Mouse (Mus musculus) frontal cortex, postnatal 25 days (tissue): Measurements from ENCODE around the gene 1700025G04Rik.

Experiments
- DNase-seq, 2 experiments: peaks; one replicate each; pipeline ENCODE4 v3.0.0; 2022; ENCODE audit warnings: low spot score in 2 of 2

1700025G04Rik gene

DNA sequence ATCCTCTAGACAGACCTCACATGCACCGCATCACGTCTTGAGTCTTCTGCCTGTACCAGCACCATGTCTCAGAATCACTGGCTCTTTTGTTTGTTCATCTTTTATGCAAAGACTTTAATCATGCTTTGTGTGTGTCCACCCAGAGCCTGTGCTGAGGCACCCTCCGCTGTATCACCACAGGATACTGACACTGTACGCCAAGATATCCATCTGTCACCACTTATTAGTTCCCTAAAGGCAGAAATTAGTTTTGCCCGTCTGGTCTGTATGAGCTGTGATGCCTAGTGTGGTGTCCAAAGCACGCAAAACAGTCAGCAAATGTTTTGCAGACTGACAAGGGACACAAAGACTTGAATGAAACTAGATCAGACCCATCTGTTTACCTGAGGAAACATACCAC lies 95.7 kb downstream of the 1700025G04Rik start:
- no peak for DNase-seq

DNA sequence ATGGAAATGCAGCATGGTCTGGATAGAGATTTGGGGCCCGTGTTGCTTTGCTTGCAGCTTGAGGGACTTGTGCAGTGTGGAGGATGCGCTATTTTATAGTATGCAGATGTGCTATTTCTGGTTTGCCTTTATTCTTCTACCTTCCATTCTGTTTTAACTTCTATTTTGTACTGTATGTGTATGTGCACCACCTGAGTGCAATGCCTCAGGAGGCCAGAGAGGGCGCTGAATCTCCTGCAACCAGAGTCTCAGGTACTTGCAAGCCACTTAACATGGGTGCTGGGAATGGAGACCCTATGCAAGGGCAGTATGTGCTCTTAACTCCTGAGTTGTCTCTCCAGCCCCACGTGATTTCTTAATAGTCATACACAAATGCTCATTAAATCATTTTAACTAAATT lies 98.4 kb downstream of the 1700025G04Rik start:
- no peak for DNase-seq

DNA sequence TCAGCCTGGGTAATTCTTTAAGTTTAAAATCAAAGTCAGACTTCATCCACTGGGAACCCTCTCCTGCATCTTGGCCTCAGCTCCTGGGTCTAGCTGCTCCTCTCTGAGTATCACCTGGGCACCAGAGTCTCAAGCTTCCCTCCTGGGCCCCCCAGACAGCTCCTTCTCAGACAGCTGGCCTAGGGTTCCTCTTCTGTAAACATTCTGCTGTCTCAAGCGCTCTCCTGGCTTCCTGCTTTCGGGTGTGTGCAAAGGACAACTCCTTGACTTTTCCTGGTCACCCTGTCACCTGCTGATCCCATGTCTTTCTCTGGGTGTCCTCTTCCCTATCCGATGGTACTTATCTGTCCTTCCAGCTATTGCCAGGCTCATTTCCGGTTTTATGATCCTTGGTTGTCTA lies 99.3 kb downstream of the 1700025G04Rik start:
- no peak for DNase-seq

DNA sequence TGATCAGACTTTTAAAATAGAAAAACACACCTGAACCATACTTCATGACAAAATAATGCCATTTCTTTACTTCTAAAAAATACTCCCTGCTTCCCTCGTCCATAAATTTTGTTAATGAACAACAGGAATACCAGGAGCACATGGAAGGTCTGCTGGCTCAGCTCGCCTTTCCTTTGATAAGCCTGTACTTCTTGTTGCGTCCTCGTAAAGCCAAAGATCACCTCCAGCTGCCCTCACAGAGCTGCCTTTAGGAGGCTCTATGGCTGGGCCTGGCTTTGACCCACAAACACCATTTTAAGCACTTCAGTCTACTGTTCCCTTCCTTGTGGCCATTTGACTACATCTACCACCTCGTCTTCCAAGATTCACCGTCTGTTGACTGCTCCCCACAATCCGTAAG lies 101.2 kb downstream of the 1700025G04Rik start:
- no peak for DNase-seq

DNA sequence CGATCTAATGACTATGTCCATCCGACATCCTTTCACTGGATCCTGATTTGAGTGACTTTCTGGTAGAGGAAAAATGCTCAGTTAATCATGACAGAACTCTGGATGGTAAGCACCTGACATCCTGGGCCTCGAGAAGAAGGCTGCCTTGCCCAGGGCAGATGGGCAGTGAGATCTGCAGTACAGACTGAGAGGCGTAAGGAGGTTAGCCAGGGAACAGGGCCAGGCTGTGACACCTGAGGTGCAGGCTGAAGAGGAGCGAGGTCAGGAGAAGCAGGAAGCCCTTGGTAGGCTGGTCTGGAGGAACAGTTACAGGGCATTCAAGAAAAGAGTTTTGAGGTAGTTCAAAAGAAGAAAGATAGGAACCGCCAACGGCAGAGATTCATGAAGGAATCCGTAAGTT lies 101.9 kb downstream of the 1700025G04Rik start:
- DNase-seq: no peak

DNA sequence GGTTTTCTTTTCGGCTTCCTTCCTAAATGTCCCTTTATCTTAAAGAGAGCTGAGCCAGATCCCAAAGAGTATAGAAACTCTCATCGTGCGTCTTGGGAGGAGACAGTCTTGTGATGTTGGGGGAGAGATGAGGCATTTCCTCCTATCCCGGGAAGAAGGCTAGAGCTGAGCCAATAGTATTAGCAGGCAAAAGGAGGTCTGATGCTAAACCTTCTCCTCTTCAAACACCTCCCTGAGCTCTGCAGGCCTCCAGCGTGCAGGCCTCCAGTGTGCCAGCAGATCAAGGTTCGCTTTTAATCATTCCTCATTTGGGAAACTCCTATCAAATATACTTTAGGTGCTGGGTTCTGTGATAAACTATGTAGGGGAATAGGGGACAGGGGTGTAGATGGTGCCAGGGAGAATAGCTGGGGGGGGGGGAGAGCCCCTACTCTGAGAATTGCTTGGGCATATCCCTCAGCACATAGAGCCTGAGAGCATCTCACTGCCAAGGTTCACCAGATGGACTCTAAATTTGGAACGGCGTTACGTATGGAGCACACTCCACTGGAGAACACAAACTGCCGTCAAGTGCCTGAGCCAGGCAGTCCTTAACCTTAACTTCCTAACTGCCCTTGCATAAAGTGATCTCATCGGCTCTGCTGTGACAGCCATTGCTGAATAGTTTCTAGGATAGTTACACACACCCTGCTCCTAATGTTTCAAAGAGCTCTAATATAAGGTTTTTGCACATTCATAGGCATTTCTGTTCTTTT lies 103.7 kb downstream of the 1700025G04Rik start:
- DNase-seq: no peak

DNA sequence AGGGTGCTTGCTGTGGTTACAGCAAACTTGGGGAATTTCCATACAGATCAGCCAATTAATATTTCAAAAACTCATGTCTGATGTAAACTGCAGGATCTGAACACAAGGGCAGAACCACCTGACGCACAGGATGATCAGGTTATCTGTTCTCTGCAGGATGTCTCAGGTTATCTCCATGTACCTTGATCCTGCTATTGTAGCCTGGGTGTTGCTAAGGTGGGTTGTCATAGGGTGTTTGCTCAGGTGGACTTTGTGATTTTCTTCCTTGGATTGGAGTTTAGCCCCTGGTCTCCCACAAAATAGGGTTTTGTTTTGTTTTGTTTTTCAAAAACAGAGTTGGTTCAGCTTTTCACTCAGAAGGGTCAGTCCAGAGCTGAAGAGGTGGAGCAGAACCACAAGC lies 104.9 kb downstream of the 1700025G04Rik start:
- DNase-seq: no peak

DNA sequence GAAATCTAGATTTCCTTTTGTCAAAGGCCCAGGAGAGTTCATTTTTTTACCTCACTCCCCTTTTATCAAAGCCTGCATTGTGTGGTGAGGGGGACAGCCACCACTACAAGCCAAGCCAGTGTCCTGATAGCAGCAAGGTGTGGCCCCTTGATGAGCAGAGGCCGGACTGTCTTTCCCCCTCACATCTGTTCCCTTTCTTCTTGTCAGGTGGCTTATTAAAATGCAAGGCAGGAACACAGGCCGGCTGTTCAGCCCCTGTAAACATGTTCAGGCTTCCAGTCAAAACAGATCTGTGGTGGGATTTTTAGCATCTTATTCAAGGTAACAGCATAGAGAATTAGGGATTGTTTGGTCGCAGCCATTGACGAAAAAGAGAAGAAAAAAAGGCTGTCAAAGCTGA lies 105.9 kb downstream of the 1700025G04Rik start:
- DNase-seq: no peak

DNA sequence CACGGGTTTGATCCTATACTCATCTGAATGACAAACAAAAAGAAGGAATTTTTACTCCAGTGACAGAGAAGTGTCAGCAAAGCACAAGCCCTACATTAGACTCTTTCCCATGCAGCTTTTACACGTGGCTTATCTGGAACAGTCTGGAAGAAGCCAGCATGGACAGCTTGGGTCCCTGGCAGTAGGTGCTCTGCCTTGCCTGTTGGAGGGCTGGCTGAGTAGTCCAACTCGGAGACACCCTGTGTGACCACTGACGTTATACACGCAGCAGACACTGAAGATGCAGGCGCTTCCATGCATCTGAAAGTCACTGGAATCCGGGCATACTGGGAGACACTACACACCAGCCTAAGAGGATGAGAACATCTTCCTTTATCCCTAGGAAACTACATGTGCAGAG lies 109.4 kb downstream of the 1700025G04Rik start:
- DNase-seq: no peak

DNA sequence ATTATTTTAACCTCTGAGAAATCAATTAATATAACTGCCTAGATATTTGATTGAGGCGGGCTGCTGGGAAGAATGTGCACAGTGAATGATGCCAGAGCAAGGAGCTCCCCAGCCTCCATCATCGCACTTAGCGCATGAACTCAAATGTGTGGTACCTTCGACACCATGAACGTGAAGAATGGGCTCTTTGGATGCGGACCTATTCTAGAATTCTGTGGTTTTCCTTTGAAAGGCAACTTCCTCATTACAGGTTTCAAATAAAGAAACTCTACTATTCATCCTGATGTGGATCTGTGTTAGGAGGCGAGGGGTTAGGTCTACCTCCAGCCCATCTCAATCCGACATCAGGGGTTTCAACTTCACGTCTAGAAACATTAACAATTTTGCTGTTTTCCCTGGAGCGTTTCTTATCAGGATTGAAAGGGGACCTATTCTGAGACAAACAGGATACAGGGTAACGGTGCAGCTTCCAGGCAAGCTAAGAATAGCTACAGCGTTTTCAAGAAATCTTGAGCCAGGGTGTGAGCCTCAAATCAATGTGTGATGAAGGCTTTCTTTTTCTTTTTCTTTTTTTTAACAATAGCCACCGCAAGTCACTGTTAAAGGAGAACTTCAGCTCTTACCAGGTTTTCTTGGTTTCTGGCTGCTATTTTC lies 110.0 kb downstream of the 1700025G04Rik start:
- no peak for DNase-seq

DNA sequence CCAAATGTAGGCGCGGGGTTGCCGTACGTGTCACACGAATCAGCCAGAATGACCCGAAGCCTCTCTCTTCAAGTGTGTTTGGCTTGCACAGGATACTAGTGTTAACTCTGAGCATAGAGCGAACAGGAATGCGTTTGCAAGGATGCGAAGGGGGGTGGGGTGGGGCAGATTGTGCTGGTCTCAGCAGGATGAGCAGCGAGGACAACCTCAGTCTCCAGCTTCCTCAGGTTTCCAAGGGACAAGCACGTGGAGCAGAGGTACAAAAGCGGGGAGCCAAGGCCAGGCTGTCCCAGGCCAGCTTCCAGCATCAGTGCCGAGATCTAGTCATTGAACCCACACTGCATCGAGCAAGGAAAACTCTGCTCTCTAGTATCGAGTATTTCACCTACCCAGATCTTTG lies 111.2 kb downstream of the 1700025G04Rik start:
- no peak for DNase-seq

DNA sequence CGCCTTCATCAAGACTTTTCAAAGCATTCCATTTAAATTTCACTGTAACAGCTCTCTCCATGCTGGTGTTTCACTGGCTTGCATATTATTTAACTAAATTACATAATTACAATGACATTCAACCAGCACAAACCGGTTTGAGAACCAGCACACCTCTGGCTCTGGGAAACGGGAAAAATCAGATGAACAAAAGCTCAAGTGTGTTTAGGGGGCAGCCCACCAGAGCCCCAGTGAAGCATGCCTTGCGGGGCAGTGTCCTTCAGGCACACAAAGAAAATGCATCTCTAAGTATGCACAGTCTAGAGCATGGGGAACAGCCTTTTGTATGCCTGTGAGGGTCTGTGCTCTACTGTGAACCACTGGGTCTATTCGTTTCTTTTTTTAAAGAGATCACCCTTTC lies 112.3 kb downstream of the 1700025G04Rik start:
- DNase-seq: no peak

DNA sequence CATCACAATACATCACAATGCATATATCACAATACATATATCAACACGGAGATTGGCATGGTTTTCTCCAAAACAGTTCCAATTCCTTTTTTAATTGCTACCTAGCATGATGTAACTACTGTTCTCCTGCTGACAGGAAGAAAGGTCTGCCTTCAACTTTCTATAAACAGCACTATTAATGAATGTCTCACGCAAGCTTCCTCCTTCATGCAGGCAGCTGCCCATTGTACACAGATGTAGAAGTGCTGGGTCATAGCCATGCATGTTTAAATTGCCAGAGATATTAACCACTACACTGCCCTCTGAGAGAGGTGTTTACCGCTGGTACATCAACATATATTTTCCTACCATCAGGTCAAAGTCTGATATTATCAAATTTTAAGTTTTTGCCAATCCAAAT lies 113.1 kb downstream of the 1700025G04Rik start:
- DNase-seq: no peak

DNA sequence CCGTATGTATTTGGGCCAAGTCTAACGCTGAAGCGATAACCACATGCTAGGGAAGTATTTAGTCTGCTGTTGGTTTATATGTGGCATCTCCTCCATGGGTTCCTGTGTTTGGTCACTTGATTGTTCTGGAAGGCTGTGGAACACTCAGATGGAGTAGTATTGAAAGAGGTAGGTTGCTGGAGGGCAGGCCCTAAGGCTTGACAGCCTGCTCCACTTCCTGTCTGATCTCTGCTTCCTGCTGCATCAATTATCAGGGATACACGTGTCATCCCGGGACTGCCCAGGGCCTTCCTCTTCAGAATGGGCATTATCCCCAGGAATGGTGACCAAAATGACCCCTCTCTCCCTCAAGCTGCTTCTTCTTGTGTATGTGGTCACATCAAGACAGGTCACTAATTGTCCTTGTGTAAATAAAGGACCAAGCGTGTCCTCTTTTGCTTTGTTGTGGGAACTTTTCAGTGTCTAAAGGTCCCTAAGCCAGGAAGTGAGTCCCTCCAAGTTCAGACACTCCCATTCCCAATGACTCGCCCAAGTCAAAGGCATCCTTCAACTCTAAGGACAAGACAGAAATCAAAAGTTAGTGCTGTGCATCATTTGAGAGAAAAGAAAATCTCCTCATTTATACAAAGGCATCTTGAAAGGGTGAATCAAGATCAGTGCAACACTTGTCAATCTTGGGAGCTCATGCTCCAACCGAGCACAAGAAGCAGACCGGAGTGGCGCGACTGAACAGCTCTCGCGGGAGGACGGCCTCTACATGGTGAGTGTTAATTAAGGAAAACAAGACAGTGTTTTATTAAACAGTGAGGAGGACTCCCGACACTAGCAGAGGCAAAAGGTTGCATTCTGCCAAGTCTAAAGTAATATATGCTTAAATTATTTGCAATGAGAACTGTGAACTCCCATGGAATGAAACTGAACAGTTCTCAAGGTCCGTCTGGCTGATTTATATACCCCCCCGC lies 114.2 kb downstream of the 1700025G04Rik start:
- DNase-seq: no peak

DNA sequence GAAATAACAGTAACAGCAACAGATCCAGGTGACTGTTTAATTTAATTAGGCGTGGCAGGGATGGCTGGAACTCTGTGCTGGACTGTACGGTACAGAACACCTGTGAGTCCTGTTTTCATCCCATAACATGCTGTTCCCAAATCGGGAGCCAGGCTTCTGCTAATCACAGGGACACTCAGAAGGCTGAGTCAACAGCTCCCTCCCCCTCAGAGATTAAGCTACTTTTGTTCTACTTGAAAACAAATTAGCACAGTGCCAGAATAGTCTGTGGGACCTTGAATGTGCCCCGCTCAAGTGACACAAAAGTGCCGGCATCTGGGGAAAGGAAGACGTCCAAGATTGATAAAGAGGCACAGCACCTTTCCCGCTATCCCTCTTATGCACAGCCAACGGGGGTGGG lies 115.0 kb downstream of the 1700025G04Rik start:
- DNase-seq: no peak

DNA sequence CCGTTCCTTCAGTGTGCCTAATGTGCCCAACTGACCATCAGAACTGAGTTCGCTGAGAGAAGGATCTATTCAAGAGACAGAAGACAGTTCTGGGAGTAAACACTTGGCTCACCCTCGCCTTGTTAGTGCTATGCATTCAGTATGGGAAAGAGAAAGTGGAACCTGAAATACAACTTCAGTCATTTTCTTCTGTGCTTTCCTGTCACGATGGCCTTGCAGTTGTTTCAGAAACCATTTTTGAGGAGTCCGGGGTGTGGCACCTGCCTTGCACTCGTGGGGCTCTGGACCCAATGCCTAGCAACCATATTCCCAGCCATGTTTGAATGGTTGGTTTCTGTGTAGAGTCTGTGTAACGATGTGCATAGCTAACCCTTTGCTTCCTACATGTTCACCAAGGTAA lies 115.5 kb downstream of the 1700025G04Rik start:
- DNase-seq: no peak

DNA sequence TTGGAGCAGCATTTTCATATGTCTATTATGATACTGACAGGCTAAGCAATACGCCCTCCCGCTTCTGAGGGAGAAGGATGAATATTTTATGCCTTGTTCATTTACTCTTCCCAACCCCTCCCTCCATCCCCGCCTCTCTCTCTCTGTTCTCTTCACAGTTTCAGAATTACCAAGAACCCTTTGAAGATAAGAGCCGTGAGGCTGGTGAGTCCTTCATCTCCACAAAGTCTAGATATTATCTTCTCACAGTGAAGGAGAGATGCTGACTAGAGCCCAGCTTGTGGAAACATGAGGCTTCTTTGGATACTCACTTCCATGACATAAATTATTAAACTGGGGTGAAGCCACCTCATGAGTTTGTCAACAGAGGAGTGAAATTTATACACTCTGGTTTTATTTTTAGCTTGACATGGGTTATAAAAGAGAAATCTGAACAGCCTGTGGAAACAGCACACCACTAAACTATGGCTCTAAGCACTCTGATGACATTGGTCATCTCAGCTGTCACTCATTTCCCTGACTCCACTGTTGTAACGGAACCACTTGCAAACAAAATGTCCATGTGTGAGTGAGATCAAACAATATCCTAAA lies 116.7 kb downstream of the 1700025G04Rik start:
- DNase-seq: no peak

DNA sequence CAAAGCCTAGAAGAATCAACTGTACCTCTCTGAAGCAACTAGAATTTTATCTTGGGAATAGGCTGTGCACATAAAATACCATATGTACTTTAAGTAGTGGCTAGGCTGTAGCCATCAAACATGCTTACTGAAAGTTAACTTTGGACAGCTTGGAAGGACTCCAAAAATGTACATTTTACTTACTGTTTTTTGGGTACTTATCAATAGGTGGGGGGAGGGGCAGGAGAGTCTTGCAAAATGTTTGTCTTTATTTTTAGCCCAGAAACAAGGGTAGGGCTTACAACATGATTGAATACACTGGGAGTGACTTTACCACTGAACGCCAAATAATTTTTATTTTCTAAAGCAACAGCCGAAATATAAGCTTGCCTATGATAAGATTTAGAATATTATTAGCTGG lies 118.3 kb downstream of the 1700025G04Rik start:
- DNase-seq: no peak

DNA sequence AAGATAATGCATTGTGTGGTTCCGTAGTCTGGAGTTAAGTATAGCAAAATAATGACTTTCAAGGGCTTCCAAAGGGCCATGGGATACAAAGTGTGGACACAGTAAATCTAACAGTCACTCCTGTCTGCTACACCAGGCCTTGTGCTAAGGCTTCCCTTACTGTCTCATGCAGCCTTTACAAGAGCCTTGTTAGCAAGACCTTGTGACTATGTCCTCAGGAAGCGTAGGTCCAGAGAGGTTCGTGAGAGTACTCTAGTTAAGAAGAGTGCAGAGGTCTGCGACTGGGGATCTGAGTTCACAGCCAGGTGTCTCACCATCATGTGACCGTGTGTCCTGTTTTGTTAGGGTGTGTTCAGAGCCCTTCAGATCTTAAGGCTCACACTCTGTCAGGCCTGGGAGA lies 121.8 kb downstream of the 1700025G04Rik start:
- DNase-seq: no peak

DNA sequence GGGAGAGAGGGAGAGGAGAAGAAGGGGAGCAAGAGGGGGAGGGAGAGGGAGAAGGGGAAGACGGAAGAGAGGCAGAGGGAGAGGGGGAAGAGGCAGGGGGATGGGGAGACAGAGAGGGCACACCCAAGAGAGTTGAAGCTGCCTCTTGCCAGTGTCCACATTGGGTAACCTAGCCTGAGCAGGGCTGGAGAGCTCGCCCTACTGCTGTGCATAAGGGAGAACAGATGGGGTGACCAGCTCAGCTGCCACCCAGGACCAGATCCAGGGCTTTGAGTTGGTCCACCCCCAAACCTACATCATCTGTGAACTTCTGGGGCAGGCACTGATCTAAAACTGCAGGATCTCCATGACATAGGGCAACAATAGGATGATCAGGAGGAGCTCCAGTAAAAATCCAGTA lies 125.1 kb downstream of the 1700025G04Rik start:
- no peak for DNase-seq

DNA sequence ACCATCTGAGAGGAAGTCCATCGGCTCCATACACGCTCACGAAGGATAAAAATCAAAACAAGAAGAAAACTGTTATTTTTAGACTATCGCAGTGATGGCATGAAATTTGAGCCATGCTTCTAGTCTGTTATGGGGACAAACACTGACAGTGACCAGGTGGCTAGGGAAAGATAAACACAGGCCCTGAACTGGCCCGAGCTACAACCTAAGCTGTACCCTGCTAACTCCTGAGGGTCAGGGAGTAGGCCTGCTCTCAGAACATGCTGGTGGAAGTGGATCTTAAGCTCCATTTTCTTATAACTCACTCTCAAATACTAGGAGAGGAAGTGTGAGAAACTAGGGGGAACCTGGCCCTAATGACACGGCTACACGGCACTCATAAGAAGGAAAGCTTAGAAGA lies 126.7 kb downstream of the 1700025G04Rik start:
- DNase-seq: no peak

DNA sequence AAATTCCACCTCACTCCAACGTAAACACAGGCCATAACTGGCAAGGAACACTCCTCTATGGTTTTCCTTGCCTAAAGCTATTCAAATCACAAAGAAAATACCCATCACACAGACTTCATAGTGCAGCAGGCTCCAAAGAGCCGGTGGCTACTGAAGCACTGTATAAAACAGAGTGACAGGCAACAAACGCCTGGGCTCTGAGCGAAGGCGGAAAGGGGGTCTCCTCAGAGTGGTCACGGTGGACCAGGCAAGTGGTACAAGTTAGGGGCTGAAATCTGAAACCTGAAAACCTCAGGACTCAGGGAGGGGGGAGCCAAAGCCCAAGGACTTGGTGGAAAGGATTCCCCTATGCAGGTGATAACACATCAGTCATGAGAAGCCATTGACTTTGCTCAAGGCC lies 127.8 kb downstream of the 1700025G04Rik start:
- no peak for DNase-seq
